Mouse (Mus musculus) fibroblast of lung, adult 2 months (primary cell): ENCODE data around the gene Lhx6.

ENCODE experiments used
- DNase-seq: peaks from one replicate; pipeline ENCODE4 v3.0.0-alpha.2; 2011; ENCODE audit warnings: low read depth

Gene Lhx6

GRCm38 (mm10) chr2:36093301-36093700, 11.9 kb downstream of the Lhx6 start:
- no peak for DNase-seq

- no peak for DNase-seq
Observed at GRCm38 (mm10) chr2:36092748-36093147, 12.5 kb downstream of the Lhx6 start.

GRCm38 (mm10) chr2:36090853-36091741, 14.1 kb downstream of the Lhx6 start:
- DNase-seq: no peak

GRCm38 (mm10) chr2:36089190-36089589, 16.0 kb downstream of the Lhx6 start:
- no peak for DNase-seq

- no peak for DNase-seq
Observed at GRCm38 (mm10) chr2:36085041-36085440, 20.2 kb downstream of the Lhx6 start.

- peak; percentile 25 for DNase-seq
Observed at GRCm38 (mm10) chr2:36082802-36083580, 22.2 kb downstream of the Lhx6 start.

- DNase-seq: no peak
Observed at GRCm38 (mm10) chr2:36081446-36081845, 23.8 kb downstream of the Lhx6 start.

GRCm38 (mm10) chr2:36077160-36077761, 27.9 kb downstream of the Lhx6 start:
- DNase-seq: no peak

GRCm38 (mm10) chr2:36075210-36075609, 30.0 kb downstream of the Lhx6 start:
- no peak for DNase-seq

- no peak for DNase-seq
Observed at GRCm38 (mm10) chr2:36073781-36074180, 31.4 kb downstream of the Lhx6 start.

- no peak for DNase-seq
Observed at GRCm38 (mm10) chr2:36071660-36072305, 33.4 kb downstream of the Lhx6 start.

- DNase-seq: no peak
Observed at GRCm38 (mm10) chr2:36067132-36067531, 38.1 kb downstream of the Lhx6 start.

- DNase-seq: no peak
Observed at GRCm38 (mm10) chr2:36061409-36061808, 43.8 kb downstream of the Lhx6 start.

GRCm38 (mm10) chr2:36056248-36056647, 49.0 kb downstream of the Lhx6 start:
- no peak for DNase-seq

GRCm38 (mm10) chr2:36053249-36053648, 52.0 kb downstream of the Lhx6 start:
- DNase-seq: no peak

- no peak for DNase-seq
Observed at GRCm38 (mm10) chr2:36049567-36049954, 55.6 kb downstream of the Lhx6 start.

- DNase-seq: peak; percentile 97
Observed at GRCm38 (mm10) chr2:36048748-36049566, 56.3 kb downstream of the Lhx6 start, which contains the start of the genes Ndufa8 and Morn5. Ndufa8 (minus strand) TSS chr2:36049406. Morn5 (plus strand) TSS chr2:36049458.

- DNase-seq: no peak
Observed at GRCm38 (mm10) chr2:36048164-36048563, 57.0 kb downstream of the Lhx6 start.

- no peak for DNase-seq
Observed at GRCm38 (mm10) chr2:36040872-36041271, 64.3 kb downstream of the Lhx6 start.

- no peak for DNase-seq
Observed at GRCm38 (mm10) chr2:36039297-36039985, 65.8 kb downstream of the Lhx6 start.
